Mouse (Mus musculus): Measurements from ENCODE around the gene Fut7. TPM values are rescaled to one million over a fixed set of nuclear protein-coding genes. Genes with fewer than 3 reads are reported as not detected.
A peak's percentile ranks its signal among the peaks of the same experiment; 100 is the strongest.

The Fut7 gene
- total and polyA plus RNA-seq, 3 experiments: 0.08 to 0.21 TPM; not detected in 1

DNA sequence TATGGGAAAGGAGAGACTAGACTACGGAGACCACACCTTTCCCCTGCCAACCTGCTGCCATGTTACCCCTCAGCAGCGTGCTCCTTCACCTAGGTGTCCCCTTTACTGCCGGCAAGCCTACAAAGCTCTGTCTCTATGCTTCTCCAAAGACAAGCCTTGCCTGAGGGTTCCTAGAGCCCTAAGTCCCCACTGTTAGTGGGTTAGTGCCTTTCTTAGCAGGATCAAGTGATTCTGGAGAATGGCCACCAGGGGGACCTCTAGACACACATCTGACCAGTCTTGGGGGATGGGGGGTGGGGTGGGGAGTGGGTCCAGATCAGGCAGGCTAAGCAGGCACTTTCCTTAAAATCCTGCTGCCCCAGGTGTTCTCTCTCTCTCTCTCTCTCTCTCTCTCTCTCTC, 1.2 kb upstream of the Fut7 start:
- H3K9me3 ChIP-seq (replicated peaks; ENCODE audit: insufficient read depth, low read length): no peaks in the 10 kb centered on the region
- no peak overlapping the region for H3K27ac ChIP-seq (ENCODE audit: control insufficient read depth, low read depth, low read length)
- no peak overlapping the region for H3K9ac ChIP-seq (ENCODE audit: control insufficient read depth, low read depth, low read length, poor library complexity, severe bottlenecking)
- peaks cover 1 to 4% of the 10 kb centered on the region in 2 experiments; a peak in 2 of 4 replicates for H3K27me3 ChIP-seq (ENCODE audit: control insufficient read depth in 1 of 2, insufficient read depth in 2 of 2, low read length in 2 of 2)
- peak; percentile 52 for TF ChIP-seq CHD2 (IDR thresholded peaks at IDR 0.05; ENCODE audit: low read length)
- no peak for TF ChIP-seq RCOR1 (IDR thresholded peaks at IDR 0.05; ENCODE audit: low read depth, low read length)
- no peak for TF ChIP-seq BHLHE40 (IDR thresholded peaks at IDR 0.05; ENCODE audit: borderline replicate concordance, low read depth, low read length)
- TF ChIP-seq USF1 (IDR thresholded peaks at IDR 0.05; ENCODE audit: low read depth, low read length): no peak
- TF ChIP-seq ZC3H11A (IDR thresholded peaks at IDR 0.05; ENCODE audit: low read depth, low read length): peak; percentile 59
- peak; percentile 51 to 78 (median 77) for TF ChIP-seq CTCF (IDR thresholded peaks at IDR 0.05 in 2 of 3, conservative IDR thresholded peaks at IDR 0.05 in 1 of 3; ENCODE audit: control insufficient read depth in 1 of 3, insufficient read depth in 1 of 3, low read depth in 2 of 3, low read length in 3 of 3, poor library complexity in 1 of 3, severe bottlenecking in 1 of 3)
- no peak for TF ChIP-seq E2F4 (IDR thresholded peaks at IDR 0.05; ENCODE audit: borderline replicate concordance, low read depth, low read length)
- TF ChIP-seq TBP (IDR thresholded peaks at IDR 0.05; ENCODE audit: low read depth, low read length): no peak
- TF ChIP-seq POLR2AphosphoS2 (IDR thresholded peaks at IDR 0.05; ENCODE audit: low read length): no peak
- TF ChIP-seq GABPA (IDR thresholded peaks at IDR 0.05; ENCODE audit: low read depth, low read length): no peak
- no peak for TF ChIP-seq MEF2A (IDR thresholded peaks at IDR 0.05; ENCODE audit: extremely low read depth, insufficient replicate concordance, low read depth, low read length, poor library complexity, severe bottlenecking)
- TF ChIP-seq ELF1 (IDR thresholded peaks at IDR 0.05; ENCODE audit: low read depth, low read length): no peak
- peak; percentile 62 for TF ChIP-seq RAD21 (IDR thresholded peaks at IDR 0.05; ENCODE audit: low read depth, low read length)
- peak; percentile 31; the same call in 1 of the 2 replicates for TF ChIP-seq SIN3A (IDR thresholded peaks at IDR 0.05; ENCODE audit: low read length)
- peak; percentile 80; the same call in 1 of the 2 replicates for TF ChIP-seq MAZ (IDR thresholded peaks at IDR 0.05; ENCODE audit: low read depth, low read length)
- no peak for TF ChIP-seq HCFC1 (IDR thresholded peaks at IDR 0.05; ENCODE audit: low read depth, low read length)
- TF ChIP-seq NRF1 (IDR thresholded peaks at IDR 0.05; ENCODE audit: insufficient read depth, low read depth, low read length, poor library complexity, severe bottlenecking): no peak
- TF ChIP-seq ZKSCAN1 (IDR thresholded peaks at IDR 0.05; ENCODE audit: low read depth, low read length): no peak
- peak; percentile 78 for TF ChIP-seq SMC3 (IDR thresholded peaks at IDR 0.05; ENCODE audit: low read depth, low read length)
- no peak for TF ChIP-seq MXI1 (IDR thresholded peaks at IDR 0.05; ENCODE audit: low read depth, low read length)
- no peak for TF ChIP-seq GATA1 (IDR thresholded peaks at IDR 0.05; ENCODE audit: low read depth, low read length)
- TF ChIP-seq NELFE (IDR thresholded peaks at IDR 0.05; ENCODE audit: low read depth, low read length): no peak
- no peak for TF ChIP-seq JUND (IDR thresholded peaks at IDR 0.05; ENCODE audit: low read depth, low read length)
- no peak for TF ChIP-seq MAX (IDR thresholded peaks at IDR 0.05; ENCODE audit: low read length)
- TF ChIP-seq MYB (IDR thresholded peaks at IDR 0.05; ENCODE audit: low read depth, low read length): no peak
- no peak for TF ChIP-seq ETS1 (IDR thresholded peaks at IDR 0.05; ENCODE audit: low read depth, low read length)
- no peak overlapping the region for H3K4me3 ChIP-seq (ENCODE audit: control insufficient read depth in 1 of 2, insufficient read depth in 1 of 2, low read depth in 2 of 2, low read length in 2 of 2)
- no peaks in the 10 kb centered on the region for H3K79me2 ChIP-seq (ENCODE audit: control insufficient read depth, insufficient read depth, low read length, poor library complexity)
- peak; percentile 76 for DNase-seq (ENCODE audit: low read depth, low spot score)
- H3K36me3 ChIP-seq (ENCODE audit: control insufficient read depth in 1 of 2, insufficient read depth in 2 of 2, low read length in 2 of 2): peaks cover 0 to 3% of the 10 kb centered on the region in 2 experiments; a peak in 2 of 4 replicates
- H3K4me1 ChIP-seq (ENCODE audit: control insufficient read depth in 1 of 2, insufficient read depth in 2 of 2, low read length in 2 of 2): peaks cover 10 to 16% of the 10 kb centered on the region in 2 experiments
